Mouse (Mus musculus) heart, embryonic 16.5 days (tissue): ENCODE measurements around the gene Gdap1l1. TPM values are rescaled to one million over a fixed set of nuclear protein-coding genes. Genes with fewer than 3 reads are reported as not detected.
"Not testable (repeated sequence)": the region's sequence is repeated elsewhere in the genome, so short reads cannot be mapped to it uniquely, and the experiment has no call there.

Experiments
- ATAC-seq: fragments of 200-750 bp; cut with Nextera tagmentation; replicated peaks from 2 replicates; pipeline ENCODE4 v1.8.0; 2017; ENCODE audit warnings: moderate number of reproducible peaks; ENCODE audit not compliant: insufficient read depth, low FRiP score; ENCODE audit errors: extremely low read depth
- H3K27ac ChIP-seq: fragments of 300-500 bp; sonication (generic); 2 replicates; pipeline ENCODE4 v1.5.1; 2014; ENCODE audit warnings: mild to moderate bottlenecking, low read length, control low read depth, moderate library complexity
- H3K27me3 ChIP-seq: fragments of 300-500 bp; sonication (generic); 2 replicates; pipeline ENCODE4 v1.6.1; 2014; ENCODE audit warnings: low read length, mixed read lengths; ENCODE audit not compliant: control insufficient read depth, insufficient read depth
- H3K36me3 ChIP-seq: fragments of 300-500 bp; sonication (generic); 2 replicates; pipeline ENCODE4 v1.6.1; 2014; ENCODE audit not compliant: control insufficient read depth, insufficient read depth
- H3K4me1 ChIP-seq: fragments of 300-500 bp; sonication (generic); 2 replicates; pipeline ENCODE4 v1.6.1; 2014; ENCODE audit warnings: low read length, mixed read lengths; ENCODE audit not compliant: control insufficient read depth, insufficient read depth
- H3K4me2 ChIP-seq: fragments of 300-500 bp; sonication (generic); 2 replicates; pipeline ENCODE4 v1.6.1; 2014; ENCODE audit warnings: low read depth, mild to moderate bottlenecking, control low read depth, low read length
- H3K4me3 ChIP-seq: fragments of 300-500 bp; sonication (generic); 2 replicates; pipeline ENCODE4 v1.5.1; 2014; ENCODE audit warnings: mild to moderate bottlenecking, control low read depth, low read length
- H3K9ac ChIP-seq: fragments of 300-500 bp; sonication (generic); 2 replicates; pipeline ENCODE4 v1.6.1; 2014; ENCODE audit warnings: low read length, control low read depth
- H3K9me3 ChIP-seq: fragments of 300-500 bp; sonication (generic); replicated peaks from 2 replicates; pipeline ENCODE4 v1.6.1; 2016; ENCODE audit warnings: low read length; ENCODE audit not compliant: control insufficient read depth
- WGBS: fragments of 180-500 bp; shearing (Covaris S2); extraction: QIAGEN DNeasy Blood & Tissue Kit; methylation state at CpG from one replicate; pipeline ENCODE4 v1.1.7; 2014; 5-methylcytosine and 5-hydroxymethylcytosine counted together
- polyA plus RNA-seq: library from polyadenylated mRNA; unstranded; fragments of >200 nt; fragmentation: Nextera tagmentation; extraction: Ambion mirVana; gene quantifications from 2 replicates; pipeline ENCODE4 v1.2.1, GENCODE M21; 2015

The Gdap1l1 gene
- polyA plus RNA-seq, 1 experiment from 2014 or later, result 0.18 TPM

- no peak overlapping the region for H3K4me3 ChIP-seq
- no peak overlapping the region for H3K4me2 ChIP-seq
- peaks cover under 1% of the 10 kb centered on the region; the same call in 1 of the 2 replicates for H3K4me1 ChIP-seq
- peaks cover 6% of the 10 kb centered on the region; the same call in 1 of the 2 replicates for H3K27me3 ChIP-seq
- 80% methylated on average over 13 of the region's 13 CpGs for WGBS
- H3K27ac ChIP-seq, result no peak overlapping the region
- no peak overlapping the region for H3K9ac ChIP-seq
- H3K9me3 ChIP-seq, result no peaks in the 10 kb centered on the region
- no peak for ATAC-seq
- H3K36me3 ChIP-seq, result no peaks in the 10 kb centered on the region
Observed at GRCm38 (mm10) chr2:163453378-163453777, 15.1 kb downstream of the Gdap1l1 start.

DNA sequence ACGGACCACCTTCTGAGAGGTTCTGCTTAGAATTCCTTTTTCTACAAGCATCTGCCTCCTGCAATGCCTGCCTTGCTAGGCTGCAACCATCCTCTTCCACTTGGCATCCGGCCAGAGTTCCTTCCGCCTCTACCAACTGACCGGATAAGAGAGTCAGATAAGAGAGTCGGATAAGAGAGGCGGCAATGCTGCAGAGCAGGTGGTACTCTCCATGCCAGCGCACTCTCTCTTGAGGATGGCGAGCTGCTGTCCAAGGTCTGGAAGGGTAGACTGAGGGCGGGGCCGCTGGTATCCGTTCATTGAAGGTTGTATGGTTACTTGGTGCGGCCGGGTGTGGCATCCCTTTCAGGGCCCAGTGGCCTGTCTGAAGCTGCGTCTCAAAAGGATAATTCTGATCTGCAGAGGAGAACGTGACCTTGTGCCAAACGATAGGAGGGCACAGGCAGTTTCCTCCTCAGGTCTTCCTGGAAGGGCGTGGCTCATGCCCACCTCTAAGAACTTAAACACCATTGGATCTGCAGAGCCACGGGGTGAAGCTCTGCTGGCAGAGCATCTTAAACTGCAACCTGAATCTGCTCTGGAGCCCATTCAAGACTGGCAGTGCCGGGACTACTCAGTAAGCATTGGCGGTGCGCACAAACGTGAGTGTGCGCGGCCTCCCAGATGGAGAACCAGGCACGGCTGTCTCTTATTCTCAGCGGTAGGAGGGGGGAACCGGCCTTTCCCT, 20.4 kb downstream of the Gdap1l1 start:
- no peaks in the 10 kb centered on the region for H3K9me3 ChIP-seq
- no peak overlapping the region for H3K27ac ChIP-seq
- H3K27me3 ChIP-seq, result 0 out of 2 replicates have a peak, but pooled peaks cover 6% of the 10 kb centered on the region
- WGBS, result 30% methylated on average over 27 of the region's 27 CpGs
- no peak overlapping the region for H3K9ac ChIP-seq
- peaks cover 9% of the 10 kb centered on the region for H3K4me1 ChIP-seq
- H3K36me3 ChIP-seq, result no peaks in the 10 kb centered on the region
- no peak for ATAC-seq
- H3K4me2 ChIP-seq, result peak overlapping the region; percentile 29; the same call in 1 of the 2 replicates
- no peak overlapping the region for H3K4me3 ChIP-seq

DNA sequence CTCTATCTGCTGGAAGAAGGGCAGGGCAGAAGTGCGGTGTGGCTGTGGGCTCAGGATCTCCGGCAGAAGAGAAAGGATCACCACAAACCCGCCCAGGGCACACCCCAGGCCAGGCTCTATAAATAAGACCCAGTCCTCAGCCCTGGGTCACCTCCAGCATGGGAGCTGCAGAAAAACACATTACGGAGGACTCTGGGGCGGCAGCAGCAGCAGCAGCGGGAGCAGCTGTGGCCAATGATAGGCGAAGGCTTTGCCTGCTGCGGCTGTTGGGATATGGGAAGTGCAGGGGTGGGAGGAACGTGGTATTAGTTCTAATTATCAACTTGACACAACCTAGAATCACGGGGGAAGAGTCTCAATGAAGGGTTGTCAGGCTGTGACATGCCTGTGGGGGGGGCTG, 21.1 kb downstream of the Gdap1l1 start:
- WGBS, result 27% methylated on average over 10 of the region's 10 CpGs
- H3K27me3 ChIP-seq, result 0 out of 2 replicates have a peak, but pooled peaks cover 6% of the 10 kb centered on the region

DNA sequence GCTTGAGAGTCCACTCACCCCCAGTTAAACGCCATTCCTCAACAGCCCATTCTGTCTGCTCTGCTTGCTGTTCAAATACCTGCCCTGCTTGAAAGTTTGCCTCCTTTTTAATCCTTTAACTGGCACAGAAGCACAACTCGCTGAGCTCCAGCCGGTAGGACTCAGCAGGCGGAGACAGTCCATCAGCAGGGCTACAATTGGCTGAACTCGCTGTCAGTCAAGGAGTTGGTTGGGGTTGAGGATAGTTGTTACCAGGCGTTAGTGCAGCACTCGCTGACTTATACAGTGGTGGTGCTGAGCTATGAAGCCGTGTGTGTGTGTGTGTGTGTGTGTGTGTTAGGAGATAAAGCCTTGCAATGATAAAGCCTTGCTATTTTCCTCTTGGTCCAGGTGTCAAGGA, 22.3 kb downstream of the Gdap1l1 start:
- H3K4me1 ChIP-seq, result peaks cover 26% of the 10 kb centered on the region
- H3K36me3 ChIP-seq, result no peaks in the 10 kb centered on the region
- 0 out of 2 replicates have a peak, but pooled peaks cover 6% of the 10 kb centered on the region for H3K27me3 ChIP-seq
- no peak overlapping the region for H3K9ac ChIP-seq
- WGBS, result 84% methylated on average over 8 of the region's 8 CpGs
- no peak overlapping the region for H3K4me2 ChIP-seq
- H3K4me3 ChIP-seq, result no peak overlapping the region
- H3K27ac ChIP-seq, result no peak overlapping the region
- ATAC-seq, result no peak
- H3K9me3 ChIP-seq, result no peaks in the 10 kb centered on the region

More for the DNA sequence above, 21.1 kb downstream of the Gdap1l1 start:
- peak overlapping the region; percentile 1; the same call in 1 of the 2 replicates for H3K4me3 ChIP-seq
- no peak overlapping the region for H3K9ac ChIP-seq
- no peaks in the 10 kb centered on the region for H3K9me3 ChIP-seq
- H3K36me3 ChIP-seq, result no peaks in the 10 kb centered on the region
- H3K4me2 ChIP-seq, result peak overlapping the region; percentile 29; the same call in 1 of the 2 replicates
- H3K27ac ChIP-seq, result no peak overlapping the region
- peaks cover 15% of the 10 kb centered on the region for H3K4me1 ChIP-seq
- ATAC-seq, result no peak

DNA sequence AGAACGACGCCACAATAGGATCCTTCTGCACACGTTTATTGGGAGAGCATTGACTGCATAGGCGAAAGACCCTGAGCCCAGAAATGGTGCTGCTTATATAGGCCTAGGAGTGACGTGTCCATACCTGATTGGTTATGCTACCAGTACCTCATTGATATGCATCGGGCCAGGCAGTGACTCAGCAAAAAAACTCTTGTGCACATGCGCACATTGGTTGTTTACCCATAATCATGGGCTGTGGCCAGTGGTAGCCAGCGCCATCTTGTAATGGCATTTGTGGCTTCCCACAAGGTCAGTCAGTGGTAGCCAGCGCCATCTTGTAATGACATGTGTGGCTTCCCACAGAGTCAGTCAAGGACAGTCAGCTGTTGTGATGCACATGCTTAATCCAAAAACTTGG, 23.0 kb downstream of the Gdap1l1 start:
- not testable (repeated sequence) for H3K36me3 ChIP-seq, H3K27me3 ChIP-seq, H3K27ac ChIP-seq, H3K4me3 ChIP-seq, H3K4me2 ChIP-seq, ATAC-seq, H3K9ac ChIP-seq, H3K9me3 ChIP-seq
- 93% methylated on average over 9 of the region's 9 CpGs for WGBS
- H3K4me1 ChIP-seq, result peaks cover 28% of the 10 kb centered on the region

- 0 out of 2 replicates have a peak, but pooled peaks cover 4% of the 10 kb centered on the region for H3K27me3 ChIP-seq
- no peak overlapping the region for H3K4me3 ChIP-seq
- no peak overlapping the region for H3K9ac ChIP-seq
- no peak overlapping the region for H3K4me2 ChIP-seq
- peaks cover 28% of the 10 kb centered on the region for H3K4me1 ChIP-seq
- no peaks in the 10 kb centered on the region for H3K9me3 ChIP-seq
- 68% methylated on average over 5 of the region's 5 CpGs for WGBS
- no peak for ATAC-seq
- no peak overlapping the region for H3K27ac ChIP-seq
- H3K36me3 ChIP-seq, result no peaks in the 10 kb centered on the region
Observed at GRCm38 (mm10) chr2:163462386-163462785, 24.1 kb downstream of the Gdap1l1 start.

DNA sequence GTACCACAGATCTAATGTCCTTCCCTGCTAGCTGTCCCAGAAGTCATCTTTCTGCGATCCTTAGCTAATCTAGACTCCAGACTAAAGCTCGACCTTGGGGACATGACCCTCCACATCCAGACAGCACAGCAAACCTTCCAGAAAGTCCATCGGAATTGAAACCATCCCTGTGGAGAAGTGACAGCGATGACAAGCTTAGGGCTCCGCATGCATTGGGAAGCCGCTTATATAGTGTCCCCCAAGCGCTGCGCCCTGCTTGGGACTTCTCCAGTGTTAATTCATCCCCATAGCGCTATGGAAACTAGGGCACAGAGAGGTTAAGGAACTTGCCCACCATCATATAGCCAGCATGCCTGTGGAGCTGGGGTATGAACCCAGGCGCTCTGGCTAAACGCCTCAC, 24.5 kb downstream of the Gdap1l1 start:
- no peak overlapping the region for H3K27ac ChIP-seq
- no peak overlapping the region for H3K4me3 ChIP-seq
- no peak overlapping the region for H3K9ac ChIP-seq
- no peaks in the 10 kb centered on the region for H3K9me3 ChIP-seq
- 0 out of 2 replicates have a peak overlapping the region, but pooled peaks have one; percentile 20 for H3K4me2 ChIP-seq
- H3K36me3 ChIP-seq, result no peaks in the 10 kb centered on the region
- no peak for ATAC-seq
- 0 out of 2 replicates have a peak, but pooled peaks cover 4% of the 10 kb centered on the region for H3K27me3 ChIP-seq
- H3K4me1 ChIP-seq, result peaks cover 28% of the 10 kb centered on the region
- WGBS, result 57% methylated on average over 11 of the region's 11 CpGs

- H3K27me3 ChIP-seq, result no peaks in the 10 kb centered on the region
- peaks cover 28% of the 10 kb centered on the region for H3K4me1 ChIP-seq
- 59% methylated on average over 10 of the region's 10 CpGs for WGBS
- no peaks in the 10 kb centered on the region for H3K9me3 ChIP-seq
- H3K9ac ChIP-seq, result no peak overlapping the region
- H3K36me3 ChIP-seq, result no peaks in the 10 kb centered on the region
- H3K4me2 ChIP-seq, result no peak overlapping the region
- no peak overlapping the region for H3K27ac ChIP-seq
- no peak for ATAC-seq
- H3K4me3 ChIP-seq, result no peak overlapping the region
Observed at GRCm38 (mm10) chr2:163463251-163463769, 25.0 kb downstream of the Gdap1l1 start.

- peak overlapping the region; percentile 18; the same call in 1 of the 2 replicates for H3K4me2 ChIP-seq
- peak overlapping the region; percentile 51 for H3K27ac ChIP-seq
- peak; percentile 43; the same call in 1 of the 2 replicates for ATAC-seq
- no peaks in the 10 kb centered on the region for H3K27me3 ChIP-seq
- H3K9ac ChIP-seq, result no peak overlapping the region
- H3K9me3 ChIP-seq, result no peaks in the 10 kb centered on the region
- 39% methylated on average over 4 of the region's 4 CpGs for WGBS
- no peak overlapping the region for H3K4me3 ChIP-seq
- H3K4me1 ChIP-seq, result peaks cover 24% of the 10 kb centered on the region
- H3K36me3 ChIP-seq, result peaks cover under 1% of the 10 kb centered on the region; the same call in 1 of the 2 replicates
Observed at GRCm38 (mm10) chr2:163463998-163464397, 25.7 kb downstream of the Gdap1l1 start.
